In the genomic region with DNA sequence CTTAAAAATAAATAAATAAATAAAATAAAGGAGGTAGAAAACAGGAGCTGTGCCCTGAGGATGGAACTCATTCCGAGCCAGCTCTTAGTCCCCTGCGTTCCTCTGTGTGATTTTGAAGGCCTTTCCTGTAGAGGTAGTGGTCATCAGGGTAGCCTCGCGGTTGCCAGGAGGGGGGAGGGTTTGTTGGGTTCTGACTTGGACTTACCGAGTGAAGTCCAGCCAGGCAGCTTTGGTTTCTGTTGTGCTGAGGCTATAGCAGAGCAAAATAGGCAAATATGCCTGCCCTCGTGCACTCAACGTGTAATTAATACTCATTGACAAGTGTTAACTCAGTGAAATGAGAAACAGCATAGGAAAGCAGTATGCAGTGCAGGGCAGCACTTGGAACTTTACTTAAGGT, we compare ENCODE assay signal across 10 mouse cellular contexts.
DNase-seq lines count a peak whose midpoint lies in the region; ATAC-seq and TF ChIP-seq lines count a peak whose summit lies in the region.
"Had no signal": no experiment of that assay in that cellular context is flagged by ENCODE, and none has a peak within 500 bp of the region (broad histone marks: within the 10 kb centered on the region; RNA-seq: fewer than 3 reads in every experiment).

No protein-coding gene starts in this region.

- H3K36me3 ChIP-seq in embryonic facial prominence, embryonic 13.5 days = peaks cover 23% of the 10 kb centered on the region
- H3K36me3 ChIP-seq in embryonic facial prominence, embryonic 10.5 days (replicated peaks) = peaks cover 46% of the 10 kb centered on the region
- peaks cover 5% of the 10 kb centered on the region; the same call in 1 of the 2 replicates for H3K36me3 ChIP-seq in midbrain, embryonic 14.5 days (ENCODE audit: control insufficient read depth, insufficient read depth, low read length)
- no peaks in the 10 kb centered on the region; the same call in 1 of the 2 replicates for H3K36me3 ChIP-seq in midbrain, postnatal 0 days (ENCODE audit: insufficient read depth, low read length)
- 0 out of 2 replicates have a peak, but pooled peaks cover under 1% of the 10 kb centered on the region for H3K36me3 ChIP-seq in kidney, postnatal 0 days (ENCODE audit: insufficient read depth, low read length)
- H3K36me3 ChIP-seq in stomach, postnatal 0 days (ENCODE audit: control insufficient read depth, insufficient read depth, low read length) = no peaks in the 10 kb centered on the region

- H3K9me3 ChIP-seq in embryonic facial prominence, embryonic 13.5 days = no peaks in the 10 kb centered on the region
- H3K9me3 ChIP-seq in embryonic facial prominence, embryonic 10.5 days = no peaks in the 10 kb centered on the region
- no peaks in the 10 kb centered on the region for H3K9me3 ChIP-seq in midbrain, embryonic 14.5 days (ENCODE audit: control insufficient read depth, low read length)
- no peaks in the 10 kb centered on the region for H3K9me3 ChIP-seq in midbrain, postnatal 0 days (ENCODE audit: low read length)
- H3K9me3 ChIP-seq in kidney, postnatal 0 days (replicated peaks; ENCODE audit: low read length) = no peaks in the 10 kb centered on the region
- no peaks in the 10 kb centered on the region for H3K9me3 ChIP-seq in stomach, postnatal 0 days (ENCODE audit: control insufficient read depth, low read length)

- ATAC-seq in embryonic facial prominence, embryonic 13.5 days (ENCODE audit: insufficient number of reproducible peaks, insufficient read depth, low FRiP score, low TSS enrichment, low read depth) = no peak
- no peak for ATAC-seq in midbrain, embryonic 14.5 days (ENCODE audit: low FRiP score, low TSS enrichment)
- ATAC-seq in midbrain, postnatal 0 days (ENCODE audit: low FRiP score) = no peak
- ATAC-seq in kidney, postnatal 0 days (replicated peaks; ENCODE audit: low FRiP score, low read depth) = no peak
- 0 out of 2 replicates have a peak, but pooled peaks have one; percentile 19 for ATAC-seq in stomach, postnatal 0 days (ENCODE audit: low FRiP score, low TSS enrichment)
- no peak for ATAC-seq in granulocyte monocyte progenitor cell, adult 5-6 weeks (replicated peaks; ENCODE audit: poor library complexity, severe bottlenecking)

- no peak for TF ChIP-seq CTCF in midbrain, postnatal 0 days (IDR thresholded peaks at IDR 0.05)
- no peak for TF ChIP-seq CTCF in kidney, postnatal 0 days (IDR thresholded peaks at IDR 0.05; ENCODE audit: low read depth)
- no peak for TF ChIP-seq CTCF in stomach, postnatal 0 days (IDR thresholded peaks at IDR 0.05; ENCODE audit: low read depth)

- no peak for TF ChIP-seq EP300 in stomach, postnatal 0 days (optimal IDR thresholded peaks at IDR 0.05)

- H3K27me3 ChIP-seq in embryonic facial prominence, embryonic 13.5 days = no peaks in the 10 kb centered on the region
- no peaks in the 10 kb centered on the region for H3K27me3 ChIP-seq in embryonic facial prominence, embryonic 10.5 days (replicated peaks; ENCODE audit: low read depth, poor library complexity, severe bottlenecking)
- no peaks in the 10 kb centered on the region for H3K27me3 ChIP-seq in midbrain, embryonic 14.5 days (ENCODE audit: control insufficient read depth, insufficient read depth, low read length)
- H3K27me3 ChIP-seq in midbrain, postnatal 0 days (ENCODE audit: insufficient read depth, low read length) = no peaks in the 10 kb centered on the region
- no peaks in the 10 kb centered on the region for H3K27me3 ChIP-seq in kidney, postnatal 0 days (ENCODE audit: insufficient read depth, low read length)
- H3K27me3 ChIP-seq in stomach, postnatal 0 days (ENCODE audit: control insufficient read depth, insufficient read depth, low read length) = no peaks in the 10 kb centered on the region

- peaks cover 7% of the 10 kb centered on the region for H3K4me1 ChIP-seq in embryonic facial prominence, embryonic 13.5 days
- peaks cover 3% of the 10 kb centered on the region; the same call in 1 of the 2 replicates for H3K4me1 ChIP-seq in embryonic facial prominence, embryonic 10.5 days
- peaks cover 11% of the 10 kb centered on the region for H3K4me1 ChIP-seq in midbrain, embryonic 14.5 days (ENCODE audit: control insufficient read depth, insufficient read depth, low read length)
- H3K4me1 ChIP-seq in midbrain, postnatal 0 days (ENCODE audit: insufficient read depth, low read length) = no peaks in the 10 kb centered on the region
- peaks cover 8% of the 10 kb centered on the region; the same call in 1 of the 2 replicates for H3K4me1 ChIP-seq in kidney, postnatal 0 days (replicated peaks; ENCODE audit: insufficient read depth, low read length)
- no peaks in the 10 kb centered on the region for H3K4me1 ChIP-seq in stomach, postnatal 0 days (replicated peaks; ENCODE audit: control insufficient read depth, insufficient read depth)

- no peak overlapping the region for H3K9ac ChIP-seq in embryonic facial prominence, embryonic 13.5 days
- no peak overlapping the region for H3K9ac ChIP-seq in midbrain, embryonic 14.5 days (replicated peaks; ENCODE audit: low read length)
- H3K9ac ChIP-seq in midbrain, postnatal 0 days (replicated peaks; ENCODE audit: low read length, poor library complexity, severe bottlenecking) = no peak overlapping the region
- no peak overlapping the region for H3K9ac ChIP-seq in kidney, postnatal 0 days (ENCODE audit: low read depth, low read length)
- no peak overlapping the region for H3K9ac ChIP-seq in stomach, postnatal 0 days (ENCODE audit: low read length)
- H3K9ac ChIP-seq: forebrain, postnatal 0 days; lung, embryonic 14.5 days had no signal

- 84% methylated on average over 7 of the region's 7 CpGs for whole genome bisulfite sequencing in embryonic facial prominence, embryonic 13.5 days
- 86% methylated on average over 7 of the region's 7 CpGs for WGBS in embryonic facial prominence, embryonic 10.5 days
- WGBS in midbrain, embryonic 14.5 days = 84% methylated on average over 7 of the region's 7 CpGs
- WGBS in midbrain, postnatal 0 days = 74% methylated on average over 7 of the region's 7 CpGs
- WGBS in kidney, postnatal 0 days = 55% methylated on average over 7 of the region's 7 CpGs
- WGBS in stomach, postnatal 0 days = 61% methylated on average over 7 of the region's 7 CpGs

- peak overlapping the region; percentile 8; the same call in 1 of the 2 replicates for H3K27ac ChIP-seq in embryonic facial prominence, embryonic 13.5 days
- H3K27ac ChIP-seq in embryonic facial prominence, embryonic 10.5 days (replicated peaks) = no peak overlapping the region
- H3K27ac ChIP-seq in midbrain, embryonic 14.5 days (replicated peaks; ENCODE audit: low read depth, low read length) = 0 out of 2 replicates have a peak overlapping the region, but pooled peaks have one; percentile 8
- no peak overlapping the region for H3K27ac ChIP-seq in midbrain, postnatal 0 days (ENCODE audit: low read depth, low read length)
- 0 out of 2 replicates have a peak overlapping the region, but pooled peaks have one; percentile 54 for H3K27ac ChIP-seq in kidney, postnatal 0 days
- H3K27ac ChIP-seq in stomach, postnatal 0 days (replicated peaks) = peak overlapping the region; percentile 81

- no peak for DNase-seq in embryonic facial prominence, embryonic 10.5 days (ENCODE audit: low spot score)
- no peak for DNase-seq in midbrain, embryonic 14.5 days
- no peak for DNase-seq in midbrain, postnatal 0 days (ENCODE audit: low spot score)
- no peak for DNase-seq in kidney, postnatal 0 days (ENCODE audit: low spot score)
- DNase-seq in stomach, postnatal 0 days (ENCODE audit: low spot score) = no peak
- no peak for DNase-seq in layer of hippocampus, postnatal 36 days
- DNase-seq: forebrain, postnatal 0 days had no signal

- H3K4me3 ChIP-seq in embryonic facial prominence, embryonic 13.5 days = no peak overlapping the region
- no peak overlapping the region for H3K4me3 ChIP-seq in embryonic facial prominence, embryonic 10.5 days
- no peak overlapping the region for H3K4me3 ChIP-seq in midbrain, embryonic 14.5 days (replicated peaks; ENCODE audit: low read depth, low read length)
- no peak overlapping the region for H3K4me3 ChIP-seq in midbrain, postnatal 0 days (ENCODE audit: low read depth, low read length)
- no peak overlapping the region for H3K4me3 ChIP-seq in kidney, postnatal 0 days (replicated peaks; ENCODE audit: low read depth, low read length)
- H3K4me3 ChIP-seq in stomach, postnatal 0 days (ENCODE audit: low read depth, low read length) = no peak overlapping the region

- no peak overlapping the region for H3K4me2 ChIP-seq in embryonic facial prominence, embryonic 13.5 days
- H3K4me2 ChIP-seq in midbrain, embryonic 14.5 days (ENCODE audit: low read length) = no peak overlapping the region
- H3K4me2 ChIP-seq in midbrain, postnatal 0 days (ENCODE audit: low read depth, low read length, poor library complexity, severe bottlenecking) = no peak overlapping the region
- H3K4me2 ChIP-seq in kidney, postnatal 0 days (ENCODE audit: low read length) = no peak overlapping the region
- H3K4me2 ChIP-seq in stomach, postnatal 0 days (replicated peaks; ENCODE audit: low read depth) = no peak overlapping the region; the same call in 1 of the 2 replicates
- H3K4me2 ChIP-seq: lung, embryonic 14.5 days had no signal

Comparison
In these comparisons a context has a peak if more than half of its experiments do, and no peak if none do; other contexts are left out.
1. H3K27ac ChIP-seq: peak in embryonic facial prominence, embryonic 13.5 days (single experiment), midbrain, embryonic 14.5 days (single experiment), kidney, postnatal 0 days (single experiment) and stomach, postnatal 0 days (single experiment); none in embryonic facial prominence, embryonic 10.5 days (single experiment) and midbrain, postnatal 0 days (single experiment).